Mouse (Mus musculus) hindbrain, embryonic 12.5 days (tissue): ENCODE data around the gene Eya2. TPM values are rescaled to one million over a fixed set of nuclear protein-coding genes. Genes with fewer than 3 reads are reported as not detected.

ENCODE experiments used
- ATAC-seq: fragments of 200-750 bp; cut with Nextera tagmentation; 2 replicates; pipeline ENCODE4 v1.8.0; 2017; ENCODE audit warnings: moderate TSS enrichment; ENCODE audit not compliant: low FRiP score
- H3K27ac ChIP-seq: fragments of 300-500 bp; sonication (generic); 2 replicates; pipeline ENCODE4 v1.5.1; 2016; ENCODE audit warnings: mild to moderate bottlenecking
- H3K27me3 ChIP-seq: fragments of 300-500 bp; sonication (generic); 2 replicates; pipeline ENCODE4 v1.6.1; 2016; ENCODE audit warnings: mild to moderate bottlenecking
- H3K36me3 ChIP-seq: fragments of 300-500 bp; sonication (generic); 2 replicates; pipeline ENCODE4 v1.6.1; 2016; ENCODE audit warnings: mild to moderate bottlenecking
- H3K4me1 ChIP-seq: fragments of 300-500 bp; sonication (generic); 2 replicates; pipeline ENCODE4 v1.6.1; 2016
- H3K4me2 ChIP-seq: fragments of 300-500 bp; sonication (generic); replicated peaks from 2 replicates; pipeline ENCODE4 v1.6.1; 2016; ENCODE audit warnings: mild to moderate bottlenecking
- H3K4me3 ChIP-seq: fragments of 300-500 bp; sonication (generic); 2 replicates; pipeline ENCODE4 v1.5.1; 2016; ENCODE audit warnings: mild to moderate bottlenecking
- H3K9ac ChIP-seq: fragments of 300-500 bp; sonication (generic); 2 replicates; pipeline ENCODE4 v1.6.1; 2016; ENCODE audit warnings: mild to moderate bottlenecking, moderate library complexity
- H3K9me3 ChIP-seq: fragments of 300-500 bp; sonication (generic); replicated peaks from 2 replicates; pipeline ENCODE4 v1.6.1; 2016; ENCODE audit warnings: mild to moderate bottlenecking
- WGBS: fragments of 180-500 bp; shearing (Covaris S2); methylation state at CpG from one replicate; pipeline ENCODE4 v1.1.7; 2016; 5-methylcytosine and 5-hydroxymethylcytosine counted together
- polyA plus RNA-seq: library from polyadenylated mRNA; unstranded; fragments of >200 nt; fragmentation: Nextera tagmentation; extraction: Ambion mirVana; gene quantifications from 2 replicates; pipeline ENCODE4 v1.2.1, GENCODE M21; 2016

The Eya2 gene
- polyA plus RNA-seq, 1 experiment from 2014 or later, result 20.2 TPM

DNA sequence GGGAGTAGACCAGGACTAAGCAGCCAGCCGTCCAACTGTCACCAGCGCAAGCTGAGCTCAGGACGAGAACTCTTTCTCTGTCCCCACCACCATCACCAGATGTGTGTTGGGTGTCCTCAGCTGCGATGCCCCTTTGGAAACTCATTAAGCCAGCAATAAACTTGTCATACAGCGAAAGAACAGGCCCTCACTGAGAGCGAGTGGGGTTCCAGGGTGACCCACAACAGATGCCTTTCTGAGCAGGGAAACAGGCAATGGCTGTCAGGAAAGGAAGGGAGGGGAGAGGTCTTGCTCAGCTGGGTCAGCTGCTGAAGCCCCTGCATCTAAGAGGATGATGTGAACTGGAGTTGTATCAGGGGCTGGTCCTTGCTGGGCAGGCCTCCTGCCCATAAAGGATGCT lies 2.7 kb downstream of the Eya2 start:
- Histone ChIP-seq H3K4me3 (peak overlapping the region; percentile 6; the same call in 1 of the 2 replicates), H3K27ac (peak overlapping the region; percentile 57; the same call in 1 of the 2 replicates), H3K27me3 (peaks cover 23% of the 10 kb centered on the region), H3K9me3 (no peaks in the 10 kb centered on the region), H3K36me3 (no peaks in the 10 kb centered on the region), H3K9ac (peak overlapping the region; percentile 8; the same call in 1 of the 2 replicates), H3K4me1 (peaks cover 51% of the 10 kb centered on the region), H3K4me2 (peak overlapping the region; percentile 97)
- 45% methylated on average over 6 of the region's 6 CpGs for WGBS
- peak; percentile 29; the same call in 1 of the 2 replicates for ATAC-seq

DNA sequence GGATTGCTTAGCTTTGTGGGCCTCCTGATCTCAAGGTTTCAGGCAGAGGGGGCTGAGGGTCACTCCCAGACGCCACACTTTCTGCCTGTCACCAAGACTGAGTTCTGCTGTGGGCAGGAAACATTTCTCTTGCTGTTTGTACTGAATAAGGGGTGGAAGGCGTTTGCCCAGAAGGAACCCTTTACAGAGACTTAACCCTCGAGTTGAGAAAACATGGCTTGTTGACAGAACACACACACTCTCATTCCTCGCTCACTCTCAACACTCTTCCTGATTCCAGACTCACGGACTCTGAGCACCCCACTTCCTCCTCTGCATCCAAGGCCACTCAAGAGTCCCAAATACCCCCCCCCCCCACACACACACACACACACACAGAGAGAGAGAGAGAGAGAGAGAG lies 3.3 kb downstream of the Eya2 start:
- no peaks in the 10 kb centered on the region for H3K36me3 ChIP-seq
- peak overlapping the region; percentile 97; the same call in 1 of the 2 replicates for H3K4me2 ChIP-seq
- 62% methylated on average over 5 of the region's 5 CpGs for WGBS
- no peak overlapping the region for H3K4me3 ChIP-seq
- peaks cover 23% of the 10 kb centered on the region for H3K27me3 ChIP-seq
- 0 out of 2 replicates have a peak overlapping the region, but pooled peaks have one; percentile 57 for H3K27ac ChIP-seq
- no peaks in the 10 kb centered on the region for H3K9me3 ChIP-seq
- peak overlapping the region; percentile 8; the same call in 1 of the 2 replicates for H3K9ac ChIP-seq
- no peak for ATAC-seq
- H3K4me1 ChIP-seq, result peaks cover 54% of the 10 kb centered on the region

DNA sequence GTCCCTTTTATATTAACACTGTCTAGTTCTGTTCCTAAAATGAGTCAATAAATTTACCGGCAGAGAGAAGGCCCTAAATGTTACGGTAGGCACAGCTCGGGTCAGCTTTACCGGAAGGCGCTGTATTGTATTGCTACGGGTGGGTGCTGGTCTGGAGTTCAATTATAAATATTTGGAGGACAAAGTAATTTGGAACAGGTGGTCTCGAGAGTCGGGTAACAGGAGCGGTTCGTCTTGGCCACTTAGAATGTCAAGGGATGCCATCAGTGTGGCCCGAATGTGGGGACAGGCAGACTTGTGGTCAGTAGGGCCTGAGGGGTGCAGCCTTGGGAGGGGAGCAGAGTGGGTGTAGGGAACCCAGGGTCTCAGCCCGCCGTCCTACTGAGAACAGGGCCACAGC lies 4.7 kb downstream of the Eya2 start:
- no peak overlapping the region for H3K4me2 ChIP-seq
- 72% methylated on average over 13 of the region's 13 CpGs for WGBS
- peaks cover 14% of the 10 kb centered on the region for H3K27me3 ChIP-seq
- H3K9me3 ChIP-seq, result no peaks in the 10 kb centered on the region
- no peak overlapping the region for H3K27ac ChIP-seq
- H3K4me3 ChIP-seq, result no peak overlapping the region
- no peak for ATAC-seq
- H3K36me3 ChIP-seq, result no peaks in the 10 kb centered on the region
- H3K4me1 ChIP-seq, result peaks cover 55% of the 10 kb centered on the region
- H3K9ac ChIP-seq, result no peak overlapping the region

- WGBS, result 41% methylated on average over 13 of the region's 13 CpGs
- Histone ChIP-seq H3K36me3 (no peaks in the 10 kb centered on the region), H3K9me3 (no peaks in the 10 kb centered on the region), H3K27me3 (peaks cover 2% of the 10 kb centered on the region; the same call in 1 of the 2 replicates), H3K4me3 (no peak overlapping the region), H3K9ac (no peak overlapping the region), H3K4me2 (peak overlapping the region; percentile 11; the same call in 1 of the 2 replicates), H3K27ac (no peak overlapping the region), H3K4me1 (peaks cover 43% of the 10 kb centered on the region)
- ATAC-seq, result no peak
Observed at GRCm38 (mm10) chr2:165600926-165601325, 6.1 kb downstream of the Eya2 start.

GRCm38 (mm10) chr2:165601605-165602004 lies 6.8 kb downstream of the Eya2 start:
- H3K27me3 ChIP-seq, result no peaks in the 10 kb centered on the region
- peaks cover 44% of the 10 kb centered on the region for H3K4me1 ChIP-seq
- no peak overlapping the region for H3K27ac ChIP-seq
- H3K36me3 ChIP-seq, result no peaks in the 10 kb centered on the region
- H3K9ac ChIP-seq, result no peak overlapping the region
- no peak overlapping the region for H3K4me2 ChIP-seq
- H3K9me3 ChIP-seq, result no peaks in the 10 kb centered on the region
- no peak for ATAC-seq
- H3K4me3 ChIP-seq, result no peak overlapping the region
- WGBS, result 67% methylated on average over 8 of the region's 8 CpGs

DNA sequence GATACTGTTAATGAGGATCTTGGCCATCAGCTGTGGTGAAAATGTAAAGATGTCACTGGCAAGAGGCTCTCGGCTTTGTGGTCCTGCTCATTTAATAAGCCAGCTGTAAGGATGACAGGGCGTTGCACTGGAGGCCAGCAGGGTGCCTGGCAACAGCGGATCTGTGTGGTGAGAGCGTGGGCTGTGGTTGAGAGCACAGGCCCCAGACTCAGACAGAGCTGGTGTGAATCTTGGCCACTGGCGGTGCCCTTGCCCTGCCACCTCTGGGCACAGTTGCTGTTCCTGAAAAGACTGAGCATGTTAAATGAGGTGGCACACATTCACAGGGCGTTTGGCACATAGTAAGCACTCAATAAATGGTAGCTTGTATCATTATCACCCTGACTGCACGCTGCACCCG lies 8.9 kb downstream of the Eya2 start:
- 36% methylated on average over 8 of the region's 8 CpGs for WGBS
- Histone ChIP-seq H3K9ac (no peak overlapping the region), H3K9me3 (no peaks in the 10 kb centered on the region), H3K4me2 (no peak overlapping the region), H3K27me3 (no peaks in the 10 kb centered on the region), H3K4me1 (peaks cover 34% of the 10 kb centered on the region), H3K27ac (peak overlapping the region; percentile 64), H3K4me3 (no peak overlapping the region), H3K36me3 (no peaks in the 10 kb centered on the region)
- ATAC-seq, result 0 out of 2 replicates have a peak, but pooled peaks have one; percentile 38

GRCm38 (mm10) chr2:165611551-165612253 lies 16.9 kb downstream of the Eya2 start:
- WGBS, result 87% methylated on average over 7 of the region's 7 CpGs
- Histone ChIP-seq H3K4me2 (no peak overlapping the region), H3K9ac (no peak overlapping the region), H3K27me3 (no peaks in the 10 kb centered on the region), H3K36me3 (no peaks in the 10 kb centered on the region), H3K4me1 (peaks cover 5% of the 10 kb centered on the region), H3K4me3 (no peak overlapping the region), H3K9me3 (no peaks in the 10 kb centered on the region), H3K27ac (no peak overlapping the region)
- ATAC-seq, result no peak

DNA sequence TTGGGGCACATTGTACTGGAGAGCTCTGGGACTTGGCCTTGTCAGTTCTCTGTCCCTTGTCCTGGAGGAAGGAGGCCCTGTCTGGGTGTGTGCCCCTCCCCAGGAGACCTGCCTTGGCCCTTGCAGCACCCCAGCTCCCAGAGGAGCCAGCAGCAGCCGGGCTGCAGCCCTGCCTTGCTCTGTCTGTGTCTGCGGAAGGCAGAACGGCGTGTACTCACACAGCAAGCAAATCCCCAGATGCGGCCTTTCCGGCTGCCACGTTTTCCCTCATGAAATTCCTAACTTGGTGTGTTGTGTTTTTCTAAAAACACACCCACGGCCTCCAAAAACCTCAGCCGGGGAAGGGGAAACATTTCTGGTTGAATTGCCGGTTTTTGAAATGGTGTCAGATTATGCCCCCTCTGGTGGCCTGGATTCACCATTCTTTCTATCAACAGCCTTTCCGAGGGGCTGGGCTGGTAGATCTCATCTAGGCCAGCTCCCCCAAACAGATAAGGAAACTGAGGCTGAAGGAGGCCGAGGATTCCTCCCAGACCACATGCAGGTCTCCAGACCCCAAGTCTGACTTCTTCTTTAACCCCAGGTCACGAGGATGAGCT lies 19.0 kb downstream of the Eya2 start:
- no peaks in the 10 kb centered on the region for H3K27me3 ChIP-seq
- ATAC-seq, result no peak
- H3K36me3 ChIP-seq, result no peaks in the 10 kb centered on the region
- H3K27ac ChIP-seq, result no peak overlapping the region
- peaks cover 3% of the 10 kb centered on the region; the same call in 1 of the 2 replicates for H3K4me1 ChIP-seq
- no peak overlapping the region for H3K4me3 ChIP-seq
- no peaks in the 10 kb centered on the region for H3K9me3 ChIP-seq
- H3K4me2 ChIP-seq, result no peak overlapping the region
- no peak overlapping the region for H3K9ac ChIP-seq
- WGBS, result 70% methylated on average over 13 of the region's 13 CpGs

DNA sequence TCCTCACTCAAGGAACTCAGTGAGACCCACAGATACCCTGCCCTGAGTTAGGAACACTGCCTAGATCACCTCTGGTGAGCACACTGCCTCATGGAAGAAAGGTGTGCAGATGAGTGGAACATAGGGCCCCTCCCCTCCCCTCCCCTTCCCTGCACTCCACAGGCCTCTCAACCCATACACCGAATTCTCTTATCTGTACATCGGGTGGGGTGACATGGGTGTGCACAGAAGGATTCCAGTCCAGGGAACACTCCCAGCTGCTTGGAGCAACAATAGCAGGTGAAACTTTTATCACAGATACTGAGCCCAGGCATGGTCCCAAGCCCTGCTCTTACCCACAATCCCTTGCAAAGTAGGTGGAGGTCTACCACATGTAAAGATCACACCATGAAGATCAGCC lies 26.7 kb downstream of the Eya2 start:
- Histone ChIP-seq H3K4me2 (no peak overlapping the region), H3K9me3 (no peaks in the 10 kb centered on the region), H3K36me3 (0 out of 2 replicates have a peak, but pooled peaks cover 4% of the 10 kb centered on the region), H3K27ac (peak overlapping the region; percentile 62; the same call in 1 of the 2 replicates), H3K4me3 (no peak overlapping the region), H3K27me3 (no peaks in the 10 kb centered on the region), H3K4me1 (peaks cover 14% of the 10 kb centered on the region), H3K9ac (no peak overlapping the region)
- ATAC-seq, result no peak
- 92% methylated on average over 2 of the region's 2 CpGs for WGBS

DNA sequence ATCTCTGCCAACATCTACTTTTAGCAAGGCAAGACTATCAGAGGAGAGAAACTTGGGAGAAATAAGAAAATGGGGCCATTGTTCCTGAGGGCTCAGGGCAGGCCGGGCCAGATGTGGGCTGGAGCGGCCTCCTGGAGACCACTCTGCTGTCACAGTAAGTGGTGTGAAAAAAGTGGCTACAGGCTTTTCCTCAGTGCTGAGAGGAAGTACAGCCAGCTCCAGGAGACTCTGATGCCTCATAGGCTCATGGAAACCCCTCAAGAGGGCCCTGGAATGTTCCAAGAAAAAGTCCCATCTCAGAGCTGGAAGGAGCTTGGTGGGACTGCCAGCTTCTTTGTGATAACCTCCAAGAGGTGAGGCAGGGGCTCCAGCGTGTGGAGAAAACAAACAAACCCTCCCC lies 27.8 kb downstream of the Eya2 start:
- 51% methylated on average over 3 of the region's 3 CpGs for WGBS
- ATAC-seq, result no peak
- H3K27ac ChIP-seq, result 0 out of 2 replicates have a peak overlapping the region, but pooled peaks have one; percentile 37
- H3K9me3 ChIP-seq, result no peaks in the 10 kb centered on the region
- H3K36me3 ChIP-seq, result 0 out of 2 replicates have a peak, but pooled peaks cover 4% of the 10 kb centered on the region
- peaks cover 20% of the 10 kb centered on the region for H3K4me1 ChIP-seq
- H3K9ac ChIP-seq, result no peak overlapping the region
- H3K27me3 ChIP-seq, result no peaks in the 10 kb centered on the region
- no peak overlapping the region for H3K4me3 ChIP-seq
- H3K4me2 ChIP-seq, result no peak overlapping the region

DNA sequence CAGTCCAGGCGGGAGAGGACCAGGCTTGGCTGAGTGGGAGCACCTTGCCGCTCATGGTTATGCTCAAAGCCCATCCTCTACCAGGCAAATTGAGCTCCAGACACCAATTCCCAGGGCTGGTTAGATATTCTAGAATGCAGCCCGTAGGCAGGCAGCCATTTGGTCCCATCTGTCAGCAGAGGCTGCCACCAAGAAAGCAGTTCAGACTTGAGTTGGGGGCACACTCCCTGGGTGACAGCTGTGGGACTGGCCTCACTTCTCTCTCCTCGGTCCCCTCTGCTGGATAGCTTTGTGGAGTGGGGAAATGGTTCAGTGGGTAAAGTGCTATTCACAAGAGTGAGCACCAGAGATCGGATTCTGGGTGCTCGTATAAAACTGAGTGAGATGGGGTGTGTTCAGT lies 32.0 kb downstream of the Eya2 start:
- peak; percentile 66; the same call in 1 of the 2 replicates for ATAC-seq
- no peak overlapping the region for H3K4me2 ChIP-seq
- no peaks in the 10 kb centered on the region for H3K9me3 ChIP-seq
- 59% methylated on average over 6 of the region's 6 CpGs for WGBS
- H3K4me1 ChIP-seq, result peaks cover 19% of the 10 kb centered on the region
- H3K27ac ChIP-seq, result peak overlapping the region; percentile 60; the same call in 1 of the 2 replicates
- H3K4me3 ChIP-seq, result no peak overlapping the region
- no peaks in the 10 kb centered on the region for H3K27me3 ChIP-seq
- H3K36me3 ChIP-seq, result 0 out of 2 replicates have a peak, but pooled peaks cover 4% of the 10 kb centered on the region
- no peak overlapping the region for H3K9ac ChIP-seq

DNA sequence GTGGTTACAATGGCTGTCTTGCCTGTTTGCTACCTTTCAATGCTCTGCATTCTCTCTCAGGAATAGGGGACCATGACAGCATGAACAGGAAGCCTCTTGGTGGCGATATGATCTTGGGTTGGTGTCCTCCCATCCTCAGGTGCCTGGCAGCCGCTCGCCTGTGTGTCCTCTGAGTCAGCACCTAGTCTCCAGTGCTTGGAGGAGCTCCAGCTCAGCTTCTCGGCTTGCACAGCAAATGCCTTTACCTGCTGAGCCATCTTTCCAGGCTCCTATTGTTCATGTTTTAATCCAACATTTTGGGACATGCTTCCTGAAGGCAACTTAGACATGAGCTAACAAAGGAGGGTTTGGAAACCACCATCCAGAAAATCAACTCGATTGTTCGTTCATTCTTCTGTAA lies 33.1 kb downstream of the Eya2 start:
- Histone ChIP-seq H3K27me3 (no peaks in the 10 kb centered on the region), H3K27ac (no peak overlapping the region), H3K4me3 (no peak overlapping the region), H3K4me2 (no peak overlapping the region), H3K4me1 (peaks cover 13% of the 10 kb centered on the region), H3K36me3 (0 out of 2 replicates have a peak, but pooled peaks cover 4% of the 10 kb centered on the region), H3K9ac (no peak overlapping the region), H3K9me3 (no peaks in the 10 kb centered on the region)
- no peak for ATAC-seq
- whole genome bisulfite sequencing, result 82% methylated on average over 6 of the region's 6 CpGs
